Comparison of ENCODE assay signal across 16 mouse cellular contexts in the genomic region with DNA sequence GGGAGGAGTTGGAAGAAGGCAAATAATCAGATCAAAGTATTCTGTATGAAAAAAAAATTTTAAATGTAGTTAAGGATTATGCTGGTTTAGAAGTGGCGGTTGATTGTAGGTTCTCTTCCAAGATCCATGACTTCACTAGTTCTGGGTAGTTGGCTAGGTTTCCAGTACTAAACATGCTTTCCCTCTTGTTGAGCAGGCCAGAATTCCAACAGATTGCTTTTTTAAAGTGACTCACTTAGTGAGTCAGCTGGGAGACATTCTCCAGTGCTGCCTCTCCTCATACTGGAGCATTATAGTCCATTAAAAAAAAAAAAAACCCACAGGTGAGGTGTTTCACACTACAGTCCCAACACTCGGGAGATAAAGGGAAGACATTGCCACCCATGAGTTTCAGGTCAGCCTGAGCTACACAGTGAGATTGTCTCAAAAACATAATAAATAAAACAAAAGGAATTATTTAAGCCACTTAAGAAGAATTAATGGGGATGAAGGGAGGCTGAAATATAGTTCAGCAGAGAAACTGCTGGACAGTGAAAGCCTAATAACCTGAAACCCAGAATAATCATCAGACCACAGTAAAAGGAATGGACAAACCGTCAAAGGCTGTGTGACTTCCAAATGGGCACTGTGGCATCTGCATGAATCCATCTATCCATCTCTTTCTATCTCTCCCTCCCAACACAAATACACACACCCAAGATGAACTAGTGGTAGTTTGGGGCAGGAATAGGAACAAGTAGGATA. TPM values are rescaled to one million over a fixed set of nuclear protein-coding genes. Genes with fewer than 3 reads are reported as not detected.
DNase-seq lines count a peak whose midpoint lies in the region; TF ChIP-seq lines count a peak whose summit lies in the region.
"Had no signal": no experiment of that assay in that cellular context is flagged by ENCODE, and none has a peak within 500 bp of the region (broad histone marks: within the 10 kb centered on the region; RNA-seq: fewer than 3 reads in every experiment).

No protein-coding gene starts in this region.

- peaks cover 7% of the 10 kb centered on the region for H3K79me2 ChIP-seq in heart, adult 2 months (replicated peaks; ENCODE audit: control insufficient read depth, insufficient read depth, low read length)

- H3K4me1 ChIP-seq in heart, adult 2 months (ENCODE audit: control insufficient read depth, insufficient read depth, low read length): peaks cover 12% of the 10 kb centered on the region

- peak; percentile 20 for DNase-seq in cerebellum, adult 9-10 months
- no peak for DNase-seq in cerebellum, adult 18-20 months
- peak; percentile 30 to 38 for DNase-seq in heart, postnatal 10 days
- no peak for DNase-seq in heart, adult 2 months
- DNase-seq in 3134 (ENCODE audit: extremely low read depth, insufficient read length, low spot score): peak; percentile 65
- DNase-seq in brain, adult 2 months (ENCODE audit: low read depth, low spot score): peak; percentile 85
- no peak for DNase-seq in urinary bladder, postnatal 10 days (ENCODE audit: low spot score)
- DNase-seq in left cerebral cortex, postnatal 36 days (ENCODE audit: low spot score in 2 of 2): no peak
- DNase-seq: adrenal gland, postnatal 25 days; cerebellum, postnatal 10 days; embryo, embryonic 11 days; gastrocnemius, postnatal 14 days; heart, postnatal 36 days; kidney, adult 9 months; right cerebral cortex, postnatal 25 days had no signal

- no peaks in the 10 kb centered on the region for H3K27me3 ChIP-seq in heart, adult 2 months (ENCODE audit: control insufficient read depth, insufficient read depth, low read length)
- H3K27me3 ChIP-seq: forebrain, embryonic 15.5 days had no signal

- no peak overlapping the region for H3K9ac ChIP-seq in heart, adult 2 months (ENCODE audit: low read depth, low read length)
- H3K9ac ChIP-seq: forebrain, embryonic 15.5 days had no signal

- H3K4me3 ChIP-seq in heart, adult 2 months: no peak overlapping the region
- H3K4me3 ChIP-seq: forebrain, embryonic 15.5 days had no signal

- intact Hi-C loops in heart, postnatal 10 days (cut with DNase I): loop anchor here (5.0 to 10.0 kb wide), 2 partner anchors 78 to 140 kb away; a partner anchor contains a TSS
- intact Hi-C loops in heart, adult 2 months (cut with DNase I): loop anchor here (5.0 kb wide), 1 partner anchor 68 kb away; no protein-coding TSS in a partner anchor
- intact Hi-C loops in left cerebral cortex, postnatal 36 days (cut with DNase I): loop anchor here (5.0 kb wide), 2 partner anchors 48 to 73 kb away; no protein-coding TSS in a partner anchor

- TF ChIP-seq EP300 in heart, adult 2 months (IDR thresholded peaks at IDR 0.05; ENCODE audit: insufficient read depth, low read depth, low read length): no peak

- no peak overlapping the region for H3K27ac ChIP-seq in heart, adult 2 months
- H3K27ac ChIP-seq: forebrain, embryonic 15.5 days had no signal

- TF ChIP-seq POLR2A in heart, adult 2 months (IDR thresholded peaks at IDR 0.05; ENCODE audit: insufficient read depth, low read depth, low read length): no peak

- WGBS in heart, adult 2 months: 52% methylated on average over 3 of the region's 3 CpGs

- no peak for TF ChIP-seq CTCF in heart, adult 2 months (IDR thresholded peaks at IDR 0.05)

- H3K36me3 ChIP-seq in heart, adult 2 months (ENCODE audit: control insufficient read depth, insufficient read depth, low read length): peaks cover 22% of the 10 kb centered on the region
- H3K36me3 ChIP-seq: forebrain, embryonic 15.5 days had no signal

RNA-seq across cellular contexts. Expression of a gene that starts 5.2 kb away (rescaled TPM):
- 10 to 100 TPM; 43.2 to 45.1 TPM for total RNA-seq in heart, postnatal 10 days (2021)
- 10 to 100 TPM; 20.9 to 23.5 TPM for total RNA-seq in heart, adult 2 months (2021)
- 32.6 and 40.9 TPM in 2 replicates for polyA plus RNA-seq in heart, adult 2 months (2012; rRNA removed)
- total RNA-seq in left cerebral cortex, postnatal 36 days (2021): 100 to 1,000 TPM; 143 to 145 TPM

RNA-seq across cellular contexts. Expression of a gene that starts 33.1 kb away (rescaled TPM):
- total RNA-seq in heart, postnatal 10 days (2021): 10 to 100 TPM; 31.1 to 32.5 TPM
- 10 to 100 TPM; 26.5 to 28.0 TPM for total RNA-seq in heart, adult 2 months (2021)
- 4.1 and 7.0 TPM in 2 replicates for polyA plus RNA-seq in heart, adult 2 months (2012; rRNA removed)
- total RNA-seq in left cerebral cortex, postnatal 36 days (2021): 10 to 100 TPM; 72.6 to 78.9 TPM

Comparison
In these comparisons a context has a peak if more than half of its experiments do, and no peak if none do; other contexts are left out.
1. DNase-seq: peak in cerebellum, adult 9-10 months (single experiment), heart, postnatal 10 days (2 of 2), 3134 (single experiment) and brain, adult 2 months (single experiment); none in cerebellum, adult 18-20 months (0 of 2), heart, adult 2 months (0 of 2), urinary bladder, postnatal 10 days (single experiment) and left cerebral cortex, postnatal 36 days (0 of 2).